Mouse (Mus musculus) urinary bladder, postnatal 36 days (tissue): ENCODE data around the gene Rab34.

Source experiments
- DNase-seq, 2 experiments: peaks; one replicate each; pipeline ENCODE4 v3.0.0; 2022; ENCODE audit warnings: low spot score in 2 of 2, mixed read lengths in 1 of 2

The Rab34 gene

GRCm38 (mm10) chr11:78188331-78189233 is at the start of gene Rab34:
Gene Rab34 (plus strand): TSS chr11:78188430.
- DNase-seq = peak; percentile 58 to 75

GRCm38 (mm10) chr11:78140665-78141064 is 47.6 kb upstream of the Rab34 start:
- no peak for DNase-seq

- DNase-seq = no peak
Measured at GRCm38 (mm10) chr11:78143520-78143919, 44.7 kb upstream of the Rab34 start.

GRCm38 (mm10) chr11:78146168-78146567 is 42.1 kb upstream of the Rab34 start:
- DNase-seq = no peak

GRCm38 (mm10) chr11:78146707-78147543 is 41.3 kb upstream of the Rab34 start:
- DNase-seq = no peak

GRCm38 (mm10) chr11:78151161-78151560 is 37.1 kb upstream of the Rab34 start:
- no peak for DNase-seq

- DNase-seq = peak in 1 of 2 experiments; percentile 62
Measured at GRCm38 (mm10) chr11:78152299-78153231, 35.7 kb upstream of the Rab34 start.

- no peak for DNase-seq
Measured at GRCm38 (mm10) chr11:78153778-78154177, 34.5 kb upstream of the Rab34 start.

- DNase-seq = no peak
Measured at GRCm38 (mm10) chr11:78155674-78156073, 32.6 kb upstream of the Rab34 start.

GRCm38 (mm10) chr11:78156156-78156699 is 32.0 kb upstream of the Rab34 start:
- no peak for DNase-seq

GRCm38 (mm10) chr11:78159096-78159495 is 29.1 kb upstream of the Rab34 start:
- peak; percentile 60 to 74 for DNase-seq

GRCm38 (mm10) chr11:78159557-78159956 is 28.7 kb upstream of the Rab34 start:
- no peak for DNase-seq

- no peak for DNase-seq
Measured at GRCm38 (mm10) chr11:78160171-78160570, 28.1 kb upstream of the Rab34 start.

GRCm38 (mm10) chr11:78160675-78161074 is 27.6 kb upstream of the Rab34 start:
- DNase-seq = no peak

GRCm38 (mm10) chr11:78161169-78161568 is 27.1 kb upstream of the Rab34 start:
- DNase-seq = no peak

- DNase-seq = no peak
Measured at GRCm38 (mm10) chr11:78161968-78162367, 26.3 kb upstream of the Rab34 start.

- no peak for DNase-seq
Measured at GRCm38 (mm10) chr11:78162504-78162903, 25.7 kb upstream of the Rab34 start.

- DNase-seq = no peak
Measured at GRCm38 (mm10) chr11:78163045-78163444, 25.2 kb upstream of the Rab34 start.

- peak in 1 of 2 experiments; percentile 68 for DNase-seq
Measured at GRCm38 (mm10) chr11:78163681-78164603, 24.3 kb upstream of the Rab34 start.

GRCm38 (mm10) chr11:78164604-78164923 is 23.7 kb upstream of the Rab34 start:
- no peak for DNase-seq
